Mouse (Mus musculus) heart, adult 8-10 months (tissue): ENCODE results near the gene Arhgap21. TPM values are rescaled to one million over a fixed set of nuclear protein-coding genes. Genes with fewer than 3 reads are reported as not detected.

Experiments used
- DNase-seq: peaks from one replicate; pipeline ENCODE4 v3.0.0; 2022; ENCODE audit warnings: low spot score
- total RNA-seq, 4 experiments: library from RNA; stranded (reverse); gene quantifications; 2 replicates each; pipeline ENCODE4 v1.2.4; 2022

Gene Arhgap21
- total RNA-seq, 4 experiments from 2014 or later, result 77.8 to 86.8 (median 81.9) TPM

- DNase-seq, result no peak
Measured at GRCm38 (mm10) chr2:20896446-20896845, 72.2 kb downstream of the Arhgap21 start.

GRCm38 (mm10) chr2:20894100-20894690 is 74.5 kb downstream of the Arhgap21 start:
- DNase-seq, result no peak

GRCm38 (mm10) chr2:20888751-20889150 is 79.9 kb downstream of the Arhgap21 start:
- no peak for DNase-seq

- DNase-seq, result no peak
Measured at GRCm38 (mm10) chr2:20883288-20883687, 85.4 kb downstream of the Arhgap21 start.

- DNase-seq, result no peak
Measured at GRCm38 (mm10) chr2:20879877-20880605, 88.6 kb downstream of the Arhgap21 start.

GRCm38 (mm10) chr2:20874621-20875020 is 94.1 kb downstream of the Arhgap21 start:
- DNase-seq, result no peak

GRCm38 (mm10) chr2:20869212-20869965 is 99.3 kb downstream of the Arhgap21 start:
- DNase-seq, result peak; percentile 25

GRCm38 (mm10) chr2:20868052-20868451 is 100.6 kb downstream of the Arhgap21 start:
- no peak for DNase-seq

- DNase-seq, result no peak
Measured at GRCm38 (mm10) chr2:20865795-20866194, 102.9 kb downstream of the Arhgap21 start.

GRCm38 (mm10) chr2:20864569-20864968 is 104.1 kb downstream of the Arhgap21 start:
- DNase-seq, result no peak

GRCm38 (mm10) chr2:20860756-20861155 is 107.9 kb downstream of the Arhgap21 start:
- no peak for DNase-seq

GRCm38 (mm10) chr2:20849346-20849745 is 119.3 kb downstream of the Arhgap21 start:
- DNase-seq, result no peak

- DNase-seq, result no peak
Measured at GRCm38 (mm10) chr2:20831608-20832406, 136.9 kb downstream of the Arhgap21 start.

GRCm38 (mm10) chr2:20830882-20831281 is 137.8 kb downstream of the Arhgap21 start:
- DNase-seq, result no peak

GRCm38 (mm10) chr2:20826258-20826657 is 142.4 kb downstream of the Arhgap21 start:
- no peak for DNase-seq

GRCm38 (mm10) chr2:20818226-20818625 is 150.5 kb downstream of the Arhgap21 start:
- no peak for DNase-seq

GRCm38 (mm10) chr2:20813986-20814385 is 154.7 kb downstream of the Arhgap21 start:
- DNase-seq, result no peak

GRCm38 (mm10) chr2:20811506-20811905 is 157.2 kb downstream of the Arhgap21 start:
- DNase-seq, result no peak

- no peak for DNase-seq
Measured at GRCm38 (mm10) chr2:20801236-20801890, 167.3 kb downstream of the Arhgap21 start.
